Mouse (Mus musculus): ENCODE results near the gene Gm21970.

- TF ChIP-seq CTCF (IDR thresholded peaks at IDR 0.05; ENCODE audit: low read depth, low read length), result no peak
- no peak for TF ChIP-seq POLR2A (IDR thresholded peaks at IDR 0.05; ENCODE audit: borderline replicate concordance, low read depth, low read length)
Measured at GRCm38 (mm10) chr16:91363483-91363882, 28.0 kb upstream of the Gm21970 start.
